Mouse (Mus musculus): ENCODE results near the gene Znhit1.

The Znhit1 gene

GRCm38 (mm10) chr5:136984828-136985227, 3.0 kb downstream of the Znhit1 start:
- no peak for DNase-seq

DNA sequence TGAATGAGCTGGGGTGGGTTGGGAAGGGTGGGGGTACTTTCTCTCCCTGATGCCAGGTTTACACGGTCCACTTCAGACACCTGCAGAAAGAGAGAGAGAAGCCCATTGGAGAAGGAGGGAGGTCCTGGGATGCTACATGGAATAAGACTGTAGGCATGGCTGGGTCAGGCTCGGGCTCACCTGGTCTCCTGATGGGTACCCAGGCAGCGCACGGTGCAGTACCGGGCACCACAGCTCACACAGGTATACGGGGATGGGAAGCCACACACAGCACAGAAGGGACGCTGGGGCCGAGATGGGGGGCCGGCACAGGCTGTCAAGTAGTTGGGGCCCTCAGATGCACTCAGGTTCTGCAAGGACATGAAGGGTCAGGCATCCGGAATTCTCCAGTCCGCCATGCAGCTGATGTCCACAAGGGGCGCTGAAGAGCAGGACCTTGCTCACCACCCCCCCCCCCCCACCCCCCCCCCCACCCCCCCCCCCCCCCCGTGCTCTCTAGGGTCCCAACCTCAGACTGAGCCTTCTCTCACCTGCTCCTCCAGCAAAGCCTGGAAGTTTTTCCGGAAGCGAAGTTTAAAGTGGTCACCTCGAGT, 5.4 kb downstream of the Znhit1 start:
- DNase-seq = peak; percentile 75

DNA sequence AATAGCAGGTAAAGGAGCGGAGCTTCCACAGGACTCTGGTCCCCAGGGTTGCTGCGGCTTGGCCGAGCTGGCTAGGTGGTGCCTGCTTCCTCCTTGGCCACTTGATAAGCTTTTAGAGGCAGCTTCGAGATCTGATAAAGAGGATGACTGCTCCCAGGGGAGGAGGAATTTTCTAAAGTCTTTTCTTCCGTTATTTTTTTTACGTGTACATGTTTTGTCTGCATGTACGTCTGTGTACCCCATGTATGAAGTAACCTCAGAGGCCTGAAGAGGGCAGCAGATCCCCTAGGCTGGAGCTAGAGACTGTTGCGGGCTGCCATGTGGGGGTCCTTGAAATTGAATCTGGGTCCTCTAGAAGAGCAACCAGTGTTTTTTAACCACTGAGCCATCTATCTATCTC, 6.8 kb downstream of the Znhit1 start:
- DNase-seq = no peak

DNA sequence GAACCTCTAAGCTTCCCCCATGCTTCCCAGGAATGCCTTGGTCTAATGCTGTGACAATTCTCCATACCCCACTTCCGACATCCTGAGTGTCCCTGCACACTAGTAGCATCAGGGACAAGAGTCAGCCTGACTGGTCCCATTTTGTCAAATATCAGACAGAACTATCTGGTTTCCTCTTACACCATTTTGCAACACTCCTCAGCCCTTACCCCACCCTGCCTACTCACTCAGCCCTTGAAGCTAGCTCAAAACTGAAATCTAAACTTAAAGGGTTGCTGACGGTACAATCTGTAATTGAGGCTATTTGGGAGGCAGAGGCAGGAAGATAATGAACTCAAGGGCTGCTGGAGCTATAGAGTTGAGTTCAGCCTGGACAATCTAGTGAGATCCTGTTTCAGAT, 8.1 kb downstream of the Znhit1 start:
- no peak for DNase-seq

DNA sequence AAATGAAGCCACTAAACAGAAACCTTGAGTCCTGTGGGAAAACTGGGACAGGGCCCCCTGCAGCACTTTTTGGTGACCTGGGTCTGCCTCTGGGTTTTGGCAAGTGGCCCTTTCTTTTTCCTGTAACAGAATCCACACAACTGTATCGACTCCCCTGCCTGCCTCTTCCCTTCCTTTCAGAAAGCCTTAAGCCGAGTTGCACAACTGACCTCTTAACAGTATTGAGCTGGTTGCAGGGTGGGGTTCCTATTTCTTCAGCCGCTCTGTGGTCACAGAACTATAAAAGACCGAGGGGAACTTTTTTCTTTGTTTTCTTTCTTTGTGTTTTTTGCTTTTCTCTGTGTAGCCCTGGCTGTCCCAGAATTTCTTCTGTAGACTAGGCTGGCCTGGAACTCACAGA, 10.1 kb downstream of the Znhit1 start:
- DNase-seq = no peak

DNA sequence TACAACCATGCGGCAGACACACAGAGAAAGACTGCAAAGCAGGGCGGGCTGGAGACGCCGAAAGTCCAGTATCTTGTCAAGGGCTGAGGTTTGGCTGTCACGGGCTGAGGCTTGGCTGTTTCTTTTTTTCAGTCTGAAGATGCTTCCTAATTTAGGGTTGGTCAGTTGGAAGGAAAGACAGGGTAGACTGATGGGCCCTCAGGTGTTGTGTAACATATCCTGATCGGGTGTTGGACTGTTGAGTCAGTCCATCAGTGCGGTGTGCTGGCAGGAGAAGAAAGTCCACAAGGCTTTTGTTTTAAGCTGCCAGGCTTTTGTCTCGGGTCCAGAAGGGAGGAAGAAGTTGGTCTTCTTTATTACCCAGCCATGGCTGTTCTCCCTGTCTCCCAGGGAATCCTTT, 14.2 kb downstream of the Znhit1 start:
- DNase-seq = no peak

DNA sequence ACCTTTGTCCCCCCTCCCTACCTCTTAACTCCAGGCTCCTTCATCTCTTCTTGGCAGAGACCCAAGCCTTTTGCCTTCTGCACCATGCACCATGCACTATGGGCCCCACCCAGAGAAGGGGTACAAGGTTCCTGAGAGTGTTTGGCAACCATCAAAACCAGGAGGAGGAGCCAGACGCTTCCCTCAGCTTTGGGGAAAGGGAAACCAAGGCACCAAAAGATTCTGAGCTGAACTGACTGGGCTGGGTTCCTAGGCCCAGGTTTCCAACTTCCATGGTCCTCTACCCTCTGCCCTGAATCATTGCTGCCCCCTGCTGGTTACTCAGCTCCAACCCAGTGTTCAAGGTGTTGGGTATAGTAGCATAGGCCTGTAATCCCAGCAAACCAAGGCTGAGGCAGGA, 17.1 kb downstream of the Znhit1 start:
- peak; percentile 79 to 82 for DNase-seq

- no peak for DNase-seq
Measured at GRCm38 (mm10) chr5:136967592-136967991, 20.2 kb downstream of the Znhit1 start.

DNA sequence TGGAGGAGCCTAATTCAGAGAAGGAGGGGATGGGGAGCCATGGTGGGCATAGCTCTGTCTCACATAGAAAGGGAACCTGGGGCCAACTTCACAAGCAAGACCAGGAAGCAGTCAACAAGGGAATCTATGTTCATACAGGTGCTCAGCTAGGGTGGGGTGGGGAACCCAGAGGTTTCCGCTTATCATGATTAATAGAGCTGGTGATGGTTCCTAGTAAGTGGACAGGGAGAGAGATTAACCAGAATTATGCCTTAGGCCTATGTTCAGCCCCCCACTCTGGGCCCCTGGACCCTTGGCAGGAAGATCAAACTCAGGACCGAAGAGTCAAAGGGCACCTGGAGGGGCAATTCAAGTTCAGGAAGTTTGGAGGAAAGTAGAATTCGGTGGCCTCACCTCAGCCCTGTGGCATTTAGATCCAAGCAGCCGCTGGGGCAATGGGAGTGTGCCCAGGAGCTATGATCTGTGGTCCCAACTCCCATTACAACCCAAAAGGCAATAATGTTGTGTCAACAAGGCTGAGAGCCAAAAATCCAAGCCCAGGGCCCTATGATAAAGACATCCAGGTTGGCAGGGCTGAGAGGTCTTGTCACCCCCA, 20.9 kb downstream of the Znhit1 start:
- no peak for DNase-seq

DNA sequence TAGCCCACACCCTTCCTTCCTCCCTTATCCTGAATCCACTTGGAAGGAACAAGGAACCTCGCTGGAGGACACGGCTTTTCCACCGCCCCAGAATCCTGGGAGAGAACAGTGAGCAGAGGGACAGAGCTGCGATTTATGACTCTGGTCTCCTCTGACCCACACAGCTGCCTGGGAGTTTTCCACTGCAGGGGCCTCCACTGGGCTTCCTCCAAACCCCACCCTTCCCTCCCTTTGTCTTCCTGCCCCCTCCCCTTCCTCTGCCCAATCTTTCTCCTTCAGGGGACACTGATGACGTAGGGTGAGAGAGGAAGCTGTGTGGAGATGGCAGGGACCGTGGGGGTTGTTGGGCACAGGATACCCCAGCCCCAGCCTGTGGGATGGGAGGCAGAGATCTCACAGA, 21.5 kb downstream of the Znhit1 start, which contains the start of gene Cldn15:
TSS of gene Cldn15 (plus strand) at position 286 of the 400 bp plus-strand sequence.
- no peak for DNase-seq

GRCm38 (mm10) chr5:136965686-136966085, 22.1 kb downstream of the Znhit1 start:
- DNase-seq = no peak

GRCm38 (mm10) chr5:136965210-136965609, 22.6 kb downstream of the Znhit1 start:
- DNase-seq = no peak

GRCm38 (mm10) chr5:136962966-136963540, 24.8 kb downstream of the Znhit1 start:
- DNase-seq = no peak

GRCm38 (mm10) chr5:136962501-136962900, 25.3 kb downstream of the Znhit1 start:
- peak; percentile 86 to 88 for DNase-seq

DNA sequence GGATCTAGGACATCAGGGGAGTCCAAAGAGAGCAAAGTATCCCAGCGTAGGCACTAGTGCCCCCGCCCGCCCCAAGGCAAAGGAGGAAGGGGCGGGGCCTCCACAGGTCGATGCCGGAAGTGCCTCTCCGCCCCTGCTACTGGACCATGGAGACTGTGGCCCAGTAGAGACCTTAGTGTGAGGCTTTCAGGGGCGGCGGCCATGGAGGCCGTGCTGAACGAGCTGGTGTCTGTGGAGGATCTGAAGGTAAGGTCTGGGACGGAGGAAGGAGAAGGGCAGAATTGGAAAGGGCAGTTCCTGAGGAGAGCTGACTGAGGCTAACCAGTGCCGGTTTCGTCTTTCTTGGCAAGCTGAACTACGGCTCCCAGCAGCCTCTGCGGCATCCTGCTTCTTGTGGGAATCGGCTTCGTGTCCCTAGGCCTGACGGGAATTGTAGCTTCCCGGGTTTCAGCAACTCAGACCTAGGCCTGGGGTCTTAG, 25.8 kb downstream of the Znhit1 start:
- peak; percentile 90 to 93 for DNase-seq

DNA sequence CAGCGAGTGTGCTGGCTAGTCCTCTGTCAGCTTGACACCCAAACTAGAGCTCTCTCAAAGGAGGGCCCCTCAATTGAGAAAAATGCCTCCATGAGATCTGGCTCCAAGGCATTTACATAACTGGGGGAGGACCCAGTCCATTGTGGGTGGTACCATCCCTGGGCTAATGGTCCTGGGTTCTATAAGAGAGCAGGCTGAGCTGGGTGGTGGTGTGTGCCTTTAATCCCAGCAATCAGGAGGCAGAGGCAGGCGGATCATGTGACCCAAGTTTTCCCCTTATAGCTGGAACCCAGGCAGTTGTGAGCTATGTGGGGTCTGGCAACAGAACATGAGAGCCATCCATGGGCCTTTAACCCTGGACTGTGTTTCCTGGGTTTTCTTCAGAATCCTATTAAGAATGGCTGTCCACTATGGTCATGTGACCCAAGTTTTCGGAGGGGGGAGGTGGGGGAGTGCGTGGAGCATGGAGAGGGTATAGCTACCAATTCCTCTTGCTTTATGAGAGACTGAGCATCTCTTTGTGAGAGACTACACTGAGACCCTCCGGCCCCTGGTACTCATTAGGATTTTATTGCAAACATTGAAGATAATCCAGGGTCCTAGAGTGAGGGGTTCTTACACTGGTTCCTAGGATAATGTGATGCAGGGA, 26.4 kb downstream of the Znhit1 start:
- no peak for DNase-seq

GRCm38 (mm10) chr5:136960053-136960452, 27.8 kb downstream of the Znhit1 start:
- no peak for DNase-seq

- DNase-seq = no peak
Measured at GRCm38 (mm10) chr5:136958991-136959605, 28.7 kb downstream of the Znhit1 start.

DNA sequence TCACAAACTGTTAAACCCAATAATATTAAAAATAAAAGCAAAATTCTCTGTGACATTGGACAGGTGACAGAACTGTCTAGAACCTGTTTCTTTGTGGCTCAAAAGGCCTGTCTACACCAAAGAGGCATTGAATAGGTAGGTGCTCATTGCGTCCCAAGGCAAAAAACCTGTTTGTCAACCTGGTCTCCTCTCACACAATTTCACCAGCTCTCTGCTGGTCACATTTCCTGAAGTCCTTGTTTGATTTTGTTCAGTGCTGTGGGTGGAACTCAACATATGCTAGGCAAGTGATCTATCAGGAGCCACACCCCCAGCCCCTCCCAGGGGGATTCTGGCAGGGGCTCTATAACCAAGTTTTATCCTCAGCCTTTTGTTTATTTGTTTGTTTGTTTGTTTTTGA, 30.6 kb downstream of the Znhit1 start:
- DNase-seq = no peak

GRCm38 (mm10) chr5:136955622-136956021, 32.2 kb downstream of the Znhit1 start:
- DNase-seq = no peak

DNA sequence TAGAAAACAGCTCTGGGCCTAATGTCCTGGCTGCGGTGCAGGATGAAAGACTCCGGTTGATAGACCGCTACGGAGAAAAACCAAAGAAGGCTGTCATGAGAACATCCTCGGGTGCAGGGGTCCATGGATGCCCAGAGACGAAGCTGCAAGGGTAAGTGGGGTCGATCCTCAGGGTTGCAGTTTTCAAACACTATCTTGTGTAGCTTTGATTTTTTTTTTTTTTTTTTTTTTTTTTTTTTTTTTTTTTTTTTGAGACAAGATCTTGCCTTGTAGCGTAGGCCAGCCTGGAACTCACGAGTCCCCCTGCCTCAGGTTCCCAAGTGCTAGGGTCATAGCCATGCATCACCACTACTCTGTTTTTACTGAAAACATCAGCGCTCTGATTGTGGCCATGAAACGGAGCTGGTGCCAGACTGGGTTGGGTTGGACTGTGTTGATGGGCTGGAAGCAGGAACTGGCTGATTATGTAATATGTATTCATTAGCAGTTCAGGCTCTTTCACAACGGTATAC, 34.3 kb downstream of the Znhit1 start:
- no peak for DNase-seq

DNA sequence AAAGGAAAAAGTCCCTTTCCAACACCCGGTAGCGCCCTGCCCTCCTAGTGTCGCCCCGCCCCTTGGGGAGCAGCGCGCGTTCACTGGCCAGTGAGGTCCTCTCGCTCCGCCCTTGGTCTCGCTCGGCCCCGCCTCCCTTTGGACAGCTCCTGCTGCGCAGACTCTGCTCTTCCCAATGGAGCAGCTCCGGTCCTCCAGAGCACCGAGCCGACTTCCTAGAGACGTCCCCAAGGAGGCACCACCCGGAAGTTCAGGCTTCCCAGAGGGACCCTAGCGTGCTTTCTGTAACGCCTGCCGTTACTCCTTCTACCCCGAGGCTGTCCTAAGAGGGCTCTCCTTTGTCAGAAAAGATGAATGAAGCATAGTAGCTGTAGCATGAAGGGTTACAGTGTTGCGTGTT, 34.8 kb downstream of the Znhit1 start, which contains the start of gene Fis1:
TSS of gene Fis1 (plus strand) at position 261 of the 400 bp plus-strand sequence.
- DNase-seq = peak; percentile 69 to 71

- no peak for DNase-seq
Measured at GRCm38 (mm10) chr5:136952153-136952552, 35.7 kb downstream of the Znhit1 start.
